Mouse (Mus musculus): ENCODE measurements at regions not wholly inside any gene's neighbourhood (a gene's known extent, or its start where the extent isn't known, plus 50 kb on each side); places are given as distances from the start of the nearest gene placed in this dataset.

GRCm38 (mm10) chr3:38050856-38051255 lies 326.6 kb upstream of the Gm5148 start:
- Histone ChIP-seq H3K9me3 (ENCODE audit: control insufficient read depth, low read length) (no peaks in the 10 kb centered on the region), H3K36me3 (ENCODE audit: control insufficient read depth, insufficient read depth, low read length) (no peaks in the 10 kb centered on the region), H3K27me3 (replicated peaks; ENCODE audit: control insufficient read depth, insufficient read depth, low read length) (no peaks in the 10 kb centered on the region), H3K4me3 (ENCODE audit: low read depth, low read length) (no peak overlapping the region), H3K4me1 (replicated peaks; ENCODE audit: control insufficient read depth, insufficient read depth, low read length) (no peaks in the 10 kb centered on the region), H3K4me2 (no peak overlapping the region), H3K27ac (ENCODE audit: low read depth, low read length) (no peak overlapping the region), H3K9ac (ENCODE audit: low read depth, low read length) (no peak overlapping the region)
- WGBS = 77% methylated on average over 9 of the region's 9 CpGs
- ATAC-seq (replicated peaks; ENCODE audit: low FRiP score) (no peak), DNase-seq (ENCODE audit: low spot score) (no peak)

GRCm38 (mm10) chr3:38050366-38050765 lies 326.1 kb upstream of the Gm5148 start:
- no peak for DNase-seq (ENCODE audit: low spot score)
- 64% methylated on average over 1 of the region's 1 CpGs for WGBS
- no peak overlapping the region for H3K27ac ChIP-seq (ENCODE audit: low read depth, low read length)

GRCm38 (mm10) chr3:38049290-38049689 lies 325.0 kb upstream of the Gm5148 start:
- Histone ChIP-seq H3K36me3 (ENCODE audit: control insufficient read depth, insufficient read depth, low read length) (no peaks in the 10 kb centered on the region), H3K4me3 (ENCODE audit: low read depth, low read length) (no peak overlapping the region), H3K27me3 (replicated peaks; ENCODE audit: control insufficient read depth, insufficient read depth, low read length) (no peaks in the 10 kb centered on the region), H3K27ac (ENCODE audit: low read depth, low read length) (no peak overlapping the region), H3K4me1 (replicated peaks; ENCODE audit: control insufficient read depth, insufficient read depth, low read length) (no peaks in the 10 kb centered on the region), H3K9me3 (ENCODE audit: control insufficient read depth, low read length) (no peaks in the 10 kb centered on the region), H3K4me2 (no peak overlapping the region), H3K9ac (ENCODE audit: low read depth, low read length) (no peak overlapping the region)
- DNase-seq (ENCODE audit: low spot score) = no peak
- ATAC-seq (replicated peaks; ENCODE audit: low FRiP score) = no peak
- 72% methylated on average over 2 of the region's 2 CpGs for WGBS

More at GRCm38 (mm10) chr3:38050366-38050765, 326.1 kb upstream of the Gm5148 start:
- H3K4me1 ChIP-seq (replicated peaks; ENCODE audit: control insufficient read depth, insufficient read depth, low read length) = no peaks in the 10 kb centered on the region
- H3K9me3 ChIP-seq (ENCODE audit: control insufficient read depth, low read length) = no peaks in the 10 kb centered on the region
- H3K27me3 ChIP-seq (replicated peaks; ENCODE audit: control insufficient read depth, insufficient read depth, low read length) = no peaks in the 10 kb centered on the region
- H3K36me3 ChIP-seq (ENCODE audit: control insufficient read depth, insufficient read depth, low read length) = no peaks in the 10 kb centered on the region
- H3K4me3 ChIP-seq (ENCODE audit: low read depth, low read length) = no peak overlapping the region
- no peak overlapping the region for H3K4me2 ChIP-seq
- H3K9ac ChIP-seq (ENCODE audit: low read depth, low read length) = no peak overlapping the region
- no peak for ATAC-seq (replicated peaks; ENCODE audit: low FRiP score)

GRCm38 (mm10) chr3:38047445-38047844 lies 323.2 kb upstream of the Gm5148 start:
- Histone ChIP-seq H3K27ac (ENCODE audit: low read depth, low read length) (no peak overlapping the region), H3K9me3 (ENCODE audit: control insufficient read depth, low read length) (no peaks in the 10 kb centered on the region), H3K27me3 (replicated peaks; ENCODE audit: control insufficient read depth, insufficient read depth, low read length) (no peaks in the 10 kb centered on the region), H3K9ac (ENCODE audit: low read depth, low read length) (no peak overlapping the region), H3K36me3 (ENCODE audit: control insufficient read depth, insufficient read depth, low read length) (no peaks in the 10 kb centered on the region), H3K4me1 (replicated peaks; ENCODE audit: control insufficient read depth, insufficient read depth, low read length) (no peaks in the 10 kb centered on the region), H3K4me2 (no peak overlapping the region), H3K4me3 (ENCODE audit: low read depth, low read length) (no peak overlapping the region)
- WGBS = 70% methylated on average over 4 of the region's 4 CpGs
- DNase-seq (ENCODE audit: low spot score) (no peak), ATAC-seq (replicated peaks; ENCODE audit: low FRiP score) (no peak)

- 78% methylated on average over 4 of the region's 4 CpGs for WGBS
- DNase-seq (ENCODE audit: low spot score) (no peak), ATAC-seq (replicated peaks; ENCODE audit: low FRiP score) (no peak)
- Histone ChIP-seq H3K4me3 (ENCODE audit: low read depth, low read length) (no peak overlapping the region), H3K9me3 (ENCODE audit: control insufficient read depth, low read length) (no peaks in the 10 kb centered on the region), H3K4me1 (replicated peaks; ENCODE audit: control insufficient read depth, insufficient read depth, low read length) (no peaks in the 10 kb centered on the region), H3K9ac (ENCODE audit: low read depth, low read length) (no peak overlapping the region), H3K27me3 (replicated peaks; ENCODE audit: control insufficient read depth, insufficient read depth, low read length) (no peaks in the 10 kb centered on the region), H3K36me3 (ENCODE audit: control insufficient read depth, insufficient read depth, low read length) (no peaks in the 10 kb centered on the region), H3K27ac (ENCODE audit: low read depth, low read length) (no peak overlapping the region), H3K4me2 (no peak overlapping the region)
These were observed 322.3 kb upstream of the Gm5148 start for GRCm38 (mm10) chr3:38046611-38047010.

- ATAC-seq (replicated peaks; ENCODE audit: low FRiP score) (no peak), DNase-seq (ENCODE audit: low spot score) (no peak)
- Histone ChIP-seq H3K4me2 (no peak overlapping the region), H3K27me3 (replicated peaks; ENCODE audit: control insufficient read depth, insufficient read depth, low read length) (no peaks in the 10 kb centered on the region), H3K9ac (ENCODE audit: low read depth, low read length) (no peak overlapping the region), H3K27ac (ENCODE audit: low read depth, low read length) (no peak overlapping the region), H3K9me3 (ENCODE audit: control insufficient read depth, low read length) (no peaks in the 10 kb centered on the region), H3K36me3 (ENCODE audit: control insufficient read depth, insufficient read depth, low read length) (no peaks in the 10 kb centered on the region), H3K4me1 (replicated peaks; ENCODE audit: control insufficient read depth, insufficient read depth, low read length) (no peaks in the 10 kb centered on the region), H3K4me3 (ENCODE audit: low read depth, low read length) (no peak overlapping the region)
- 82% methylated on average over 2 of the region's 2 CpGs for WGBS
These were observed 321.7 kb upstream of the Gm5148 start for GRCm38 (mm10) chr3:38045989-38046388.

- ATAC-seq (replicated peaks; ENCODE audit: low FRiP score) (no peak), DNase-seq (ENCODE audit: low spot score) (no peak)
These were observed 321.2 kb upstream of the Gm5148 start for GRCm38 (mm10) chr3:38045523-38045922.

GRCm38 (mm10) chr3:38044338-38044737 lies 320.0 kb upstream of the Gm5148 start:
- 70% methylated on average over 7 of the region's 7 CpGs for WGBS
- no peak overlapping the region for H3K9ac ChIP-seq (ENCODE audit: low read depth, low read length)
- H3K4me2 ChIP-seq = no peak overlapping the region
- ATAC-seq (replicated peaks; ENCODE audit: low FRiP score) (no peak), DNase-seq (ENCODE audit: low spot score) (no peak)
- no peaks in the 10 kb centered on the region for H3K27me3 ChIP-seq (replicated peaks; ENCODE audit: control insufficient read depth, insufficient read depth, low read length)
- no peaks in the 10 kb centered on the region for H3K4me1 ChIP-seq (replicated peaks; ENCODE audit: control insufficient read depth, insufficient read depth, low read length)
- H3K9me3 ChIP-seq (ENCODE audit: control insufficient read depth, low read length) = no peaks in the 10 kb centered on the region
- H3K36me3 ChIP-seq (ENCODE audit: control insufficient read depth, insufficient read depth, low read length) = no peaks in the 10 kb centered on the region
- no peak overlapping the region for H3K4me3 ChIP-seq (ENCODE audit: low read depth, low read length)
- no peak overlapping the region for H3K27ac ChIP-seq (ENCODE audit: low read depth, low read length)

More at GRCm38 (mm10) chr3:38045523-38045922, 321.2 kb upstream of the Gm5148 start:
- Histone ChIP-seq H3K4me3 (ENCODE audit: low read depth, low read length) (no peak overlapping the region), H3K27me3 (replicated peaks; ENCODE audit: control insufficient read depth, insufficient read depth, low read length) (no peaks in the 10 kb centered on the region), H3K27ac (ENCODE audit: low read depth, low read length) (no peak overlapping the region), H3K4me2 (no peak overlapping the region), H3K4me1 (replicated peaks; ENCODE audit: control insufficient read depth, insufficient read depth, low read length) (no peaks in the 10 kb centered on the region), H3K36me3 (ENCODE audit: control insufficient read depth, insufficient read depth, low read length) (no peaks in the 10 kb centered on the region), H3K9me3 (ENCODE audit: control insufficient read depth, low read length) (no peaks in the 10 kb centered on the region), H3K9ac (ENCODE audit: low read depth, low read length) (no peak overlapping the region)
- 77% methylated on average over 6 of the region's 6 CpGs for WGBS

- no peak overlapping the region for H3K4me2 ChIP-seq
- H3K4me3 ChIP-seq (ENCODE audit: low read depth, low read length) = no peak overlapping the region
- no peak overlapping the region for H3K9ac ChIP-seq (ENCODE audit: low read depth, low read length)
- DNase-seq (ENCODE audit: low spot score) (no peak), ATAC-seq (replicated peaks; ENCODE audit: low FRiP score) (no peak; the same call in 1 of the 2 replicates)
- no peaks in the 10 kb centered on the region for H3K36me3 ChIP-seq (ENCODE audit: control insufficient read depth, insufficient read depth, low read length)
- WGBS = 20% methylated on average over 6 of the region's 6 CpGs
- H3K4me1 ChIP-seq (replicated peaks; ENCODE audit: control insufficient read depth, insufficient read depth, low read length) = no peaks in the 10 kb centered on the region
- no peak overlapping the region for H3K27ac ChIP-seq (ENCODE audit: low read depth, low read length)
- no peaks in the 10 kb centered on the region for H3K9me3 ChIP-seq (ENCODE audit: control insufficient read depth, low read length)
- no peaks in the 10 kb centered on the region for H3K27me3 ChIP-seq (replicated peaks; ENCODE audit: control insufficient read depth, insufficient read depth, low read length)
These were observed 318.3 kb upstream of the Gm5148 start for GRCm38 (mm10) chr3:38042614-38043013.

Measured in liver, embryonic 11.5 days (tissue).